Mouse (Mus musculus) CH12.LX (cell line): ENCODE measurements around the gene Has3. TPM values are rescaled to one million over a fixed set of nuclear protein-coding genes. Genes with fewer than 3 reads are reported as not detected.

Experiments used
- DNase-seq: peaks from one replicate; pipeline ENCODE4 v3.0.0-alpha.2; 2013; ENCODE audit errors: extremely low read depth
- H3K27ac ChIP-seq: 2 replicates; pipeline ENCODE4 v1.5.1; 2012; ENCODE audit warnings: low read depth, mild to moderate bottlenecking, control low read depth, moderate library complexity; ENCODE audit not compliant: insufficient read depth
- H3K27me3 ChIP-seq: replicated peaks from 2 replicates; pipeline ENCODE3; 2012; ENCODE audit warnings: inconsistent platforms
- H3K36me3 ChIP-seq, 2 experiments: replicated peaks in 1 of 2; 2 replicates each; pipeline versions ENCODE3 to v1.6.1; 2012; ENCODE audit warnings: inconsistent platforms in 1 of 2, low read length in 1 of 2, mild to moderate bottlenecking in 1 of 2, mixed read lengths in 1 of 2, moderate library complexity in 1 of 2; ENCODE audit not compliant: control insufficient read depth in 1 of 2, insufficient read depth in 1 of 2
- H3K4me1 ChIP-seq, 2 experiments: 2 replicates each; pipeline ENCODE4 v1.6.1; 2012; ENCODE audit warnings: inconsistent platforms in 1 of 2, moderate library complexity in 1 of 2; ENCODE audit not compliant: insufficient read depth in 2 of 2, control insufficient read depth in 1 of 2
- H3K4me2 ChIP-seq: 2 replicates; pipeline ENCODE4 v1.6.1; 2012; ENCODE audit warnings: low read depth, mild to moderate bottlenecking, control low read depth; ENCODE audit not compliant: poor library complexity, insufficient read depth, severe bottlenecking
- H3K4me3 ChIP-seq, 3 experiments: fragments of 150-350 bp in 1 of 3; sonication (generic) in 1 of 3; replicated peaks in 1 of 3; 2 replicates each; pipeline versions ENCODE3 to v1.5.1; 2011 to 2012; ENCODE audit warnings: low read depth in 2 of 3, low read length in 2 of 3, mild to moderate bottlenecking in 2 of 3, moderate library complexity in 2 of 3, control low read depth in 1 of 3, improper control_type of control experiment in 1 of 3, inconsistent platforms in 1 of 3, mixed read lengths in 1 of 3; ENCODE audit not compliant: poor library complexity in 1 of 3
- H3K79me2 ChIP-seq: replicated peaks from 2 replicates; pipeline ENCODE4 v1.6.1; 2012; ENCODE audit warnings: mild to moderate bottlenecking, moderate library complexity; ENCODE audit not compliant: control insufficient read depth, poor library complexity, insufficient read depth, severe bottlenecking; ENCODE audit errors: extremely low read depth
- H3K9ac ChIP-seq: 2 replicates; pipeline ENCODE4 v1.6.1; 2012; ENCODE audit warnings: low read depth, mild to moderate bottlenecking, control low read depth, moderate library complexity; ENCODE audit not compliant: insufficient read depth
- H3K9me3 ChIP-seq: replicated peaks from 2 replicates; pipeline ENCODE3; 2012; ENCODE audit warnings: low read length, inconsistent platforms, mixed read lengths
- CHD1 ChIP-seq: IDR thresholded peaks from 2 replicates; pipeline ENCODE4 v1.6.1; 2012; ENCODE audit warnings: low read depth, low read length, improper control_type of control experiment, inconsistent platforms
- CTCF ChIP-seq, 2 experiments: IDR thresholded peaks in 1 of 2; conservative IDR thresholded peaks in 1 of 2; 2 replicates each; pipeline ENCODE4 v1.5.1; 2011 to 2012; ENCODE audit warnings: low read depth in 2 of 2, low read length in 2 of 2, improper control_type of control experiment in 1 of 2, inconsistent platforms in 1 of 2, mild to moderate bottlenecking in 1 of 2, moderate library complexity in 1 of 2
- E2F4 ChIP-seq: IDR thresholded peaks from 2 replicates; pipeline ENCODE4 v1.6.1; 2011; ENCODE audit warnings: low read depth, low read length, improper control_type of control experiment; ENCODE audit not compliant: insufficient replicate concordance
- ELF1 ChIP-seq: IDR thresholded peaks from 2 replicates; pipeline ENCODE4 v1.6.1; 2014; ENCODE audit warnings: low read depth, mild to moderate bottlenecking, inconsistent platforms, low read length, improper control_type of control experiment
- EP300 ChIP-seq: IDR thresholded peaks from 2 replicates; pipeline ENCODE4 v1.6.1; 2011; ENCODE audit warnings: low read length, improper control_type of control experiment
- HCFC1 ChIP-seq: IDR thresholded peaks from 2 replicates; pipeline ENCODE4 v1.6.1; 2012; ENCODE audit warnings: low read depth, mild to moderate bottlenecking, inconsistent platforms, low read length, improper control_type of control experiment
- IRF4 ChIP-seq: IDR thresholded peaks from 2 replicates; pipeline ENCODE4 v1.6.1; 2014; ENCODE audit warnings: low read depth, mild to moderate bottlenecking, inconsistent platforms, low read length, improper control_type of control experiment
- JUN ChIP-seq: IDR thresholded peaks from 2 replicates; pipeline ENCODE4 v1.6.1; 2011; ENCODE audit warnings: low read depth, mild to moderate bottlenecking, low read length, improper control_type of control experiment, moderate library complexity; ENCODE audit not compliant: insufficient read depth
- JUND ChIP-seq: conservative IDR thresholded peaks from 2 replicates; pipeline ENCODE4 v1.6.1; 2011; ENCODE audit warnings: low read depth, low read length, improper control_type of control experiment
- MAFK ChIP-seq: IDR thresholded peaks from 2 replicates; pipeline ENCODE4 v1.6.1; 2011; ENCODE audit warnings: low read length, improper control_type of control experiment; ENCODE audit not compliant: insufficient replicate concordance
- MAX ChIP-seq: IDR thresholded peaks from 2 replicates; pipeline ENCODE4 v1.6.1; 2011; ENCODE audit warnings: low read length, improper control_type of control experiment
- MXI1 ChIP-seq: IDR thresholded peaks from 2 replicates; pipeline ENCODE4 v1.6.1; 2011; ENCODE audit warnings: mild to moderate bottlenecking, low read depth, low read length, improper control_type of control experiment
- NRF1 ChIP-seq: IDR thresholded peaks from 2 replicates; pipeline ENCODE4 v1.6.1; 2014; ENCODE audit warnings: low read depth, mild to moderate bottlenecking, inconsistent platforms, low read length, improper control_type of control experiment, moderate library complexity
- PAX5 ChIP-seq: IDR thresholded peaks from 2 replicates; pipeline ENCODE4 v1.6.1; 2012; ENCODE audit warnings: low read length, inconsistent platforms, mixed read lengths
- RAD21 ChIP-seq: IDR thresholded peaks from 2 replicates; pipeline ENCODE4 v1.6.1; 2011; ENCODE audit warnings: low read depth, mild to moderate bottlenecking, low read length, improper control_type of control experiment, moderate library complexity
- RCOR1 ChIP-seq: conservative IDR thresholded peaks from 2 replicates; pipeline ENCODE4 v1.6.1; 2012; ENCODE audit warnings: low read depth, mild to moderate bottlenecking, inconsistent platforms, low read length, improper control_type of control experiment
- SIN3A ChIP-seq: IDR thresholded peaks from 2 replicates; pipeline ENCODE4 v1.6.1; 2012; ENCODE audit warnings: low read length, improper control_type of control experiment, inconsistent platforms
- TCF12 ChIP-seq: IDR thresholded peaks from 2 replicates; pipeline ENCODE4 v1.6.1; 2014; ENCODE audit warnings: low read depth, mild to moderate bottlenecking, inconsistent platforms, low read length, improper control_type of control experiment
- ZC3H11A ChIP-seq: IDR thresholded peaks from 2 replicates; pipeline ENCODE4 v1.6.1; 2012; ENCODE audit warnings: low read depth, mild to moderate bottlenecking, inconsistent platforms, low read length, improper control_type of control experiment
- ZNF384 ChIP-seq: IDR thresholded peaks from 2 replicates; pipeline ENCODE4 v1.6.1; 2012; ENCODE audit warnings: low read depth, low read length, improper control_type of control experiment, inconsistent platforms
- dilution Hi-C: fragments of 300-500 bp; cut with MboI; formaldehyde crosslinking; loops from 2 replicates; pipeline ENCODE4 v1.14.3; 2020; ENCODE audit warnings: low sequenced_read_pairs; ENCODE audit not compliant: extremely low pct_unique_long_range_greater_than_20kb, extremely low pct_ligation_motif_present
- in situ Hi-C: fragments of 300-500 bp; cut with MboI; formaldehyde crosslinking; loops from 3 replicates; pipeline ENCODE4 v1.14.3; 2019; ENCODE audit warnings: low sequenced_read_pairs, low pct_ligation_motif_present, low pct_unique_long_range_greater_than_20kb, mixed read lengths
- polyA plus RNA-seq: library from polyadenylated mRNA; unstranded; fragments of >175 nt; gene quantifications from 2 replicates; pipeline ENCODE4 v1.2.1, GENCODE M21; 2012; ENCODE audit warnings: low read depth; ENCODE audit not compliant: insufficient read length
- total RNA-seq, 2 experiments: library from RNA; depleted of rRNA; stranded (reverse); fragments of 300-350 nt in 1 of 2; fragments of >200 nt in 1 of 2; gene quantifications; 2 replicates each; pipeline ENCODE4 v1.2.3; 2012 to 2014

Gene Has3
- total and polyA plus RNA-seq, 3 experiments, result 0.29 to 3.7 TPM; not detected in 1

- H3K27ac ChIP-seq, result no peak overlapping the region
These were observed 54.0 kb downstream of the Has3 start for GRCm38 (mm10) chr8:106924057-106924456.

GRCm38 (mm10) chr8:106924904-106925349, 54.9 kb downstream of the Has3 start:
- no peak overlapping the region for H3K27ac ChIP-seq
- no peak overlapping the region for H3K9ac ChIP-seq
- H3K9me3 ChIP-seq, result no peaks in the 10 kb centered on the region
- H3K4me2 ChIP-seq, result no peak overlapping the region
- no peak for DNase-seq
- no peaks in the 10 kb centered on the region for H3K79me2 ChIP-seq
- dilution Hi-C loops, result no loop called here
- no peaks in the 10 kb centered on the region for H3K27me3 ChIP-seq
- in situ Hi-C loops, result no loop called here
- H3K4me1 ChIP-seq, result peaks cover 0 to 3% of the 10 kb centered on the region in 2 experiments; a peak in 1 of 4 replicates
- H3K36me3 ChIP-seq, result peaks cover 24 to 46% of the 10 kb centered on the region in 2 experiments
- no peak for TF ChIP-seq HCFC1
- TF ChIP-seq MXI1, result no peak
- TF ChIP-seq NRF1, result no peak
- no peak for TF ChIP-seq E2F4
- TF ChIP-seq RCOR1, result no peak
- no peak for TF ChIP-seq RAD21
- TF ChIP-seq JUN, result no peak
- no peak for TF ChIP-seq ZC3H11A
- no peak for TF ChIP-seq CTCF (conservative IDR thresholded peaks at IDR 0.05 in 1 of 2, IDR thresholded peaks at IDR 0.05 in 1 of 2; ENCODE audit: low read depth in 2 of 2, low read length in 2 of 2)
- TF ChIP-seq MAFK, result no peak
- TF ChIP-seq IRF4, result no peak
- TF ChIP-seq MAX, result no peak
- no peak for TF ChIP-seq SIN3A
- TF ChIP-seq JUND, result no peak
- no peak for TF ChIP-seq ZNF384
- no peak for TF ChIP-seq CHD1
- TF ChIP-seq PAX5, result no peak
- no peak overlapping the region for H3K4me3 ChIP-seq

More at GRCm38 (mm10) chr8:106924057-106924456, 54.0 kb downstream of the Has3 start:
- no peaks in the 10 kb centered on the region for H3K79me2 ChIP-seq
- TF ChIP-seq E2F4 (no peak), ELF1 (no peak), EP300 (no peak), ZNF384 (no peak), JUND (no peak), TCF12 (no peak)
- no peaks in the 10 kb centered on the region for H3K4me1 ChIP-seq
- in situ Hi-C loops, result no loop called here
- no peak overlapping the region for H3K9ac ChIP-seq
- no peak for DNase-seq
- dilution Hi-C loops, result no loop called here
- no peaks in the 10 kb centered on the region for H3K27me3 ChIP-seq
- no peak overlapping the region for H3K4me3 ChIP-seq
- H3K36me3 ChIP-seq, result peaks cover 32 to 55% of the 10 kb centered on the region in 2 experiments
- no peaks in the 10 kb centered on the region for H3K9me3 ChIP-seq
- no peak overlapping the region for H3K4me2 ChIP-seq
